Mouse (Mus musculus) embryo, embryonic 10 days (tissue): ENCODE measurements around the gene Zfp593.

Experiments used
- DNase-seq: peaks from one replicate; pipeline ENCODE4 v3.0.0-alpha.2; 2015; ENCODE audit warnings: low spot score

Gene Zfp593

DNA sequence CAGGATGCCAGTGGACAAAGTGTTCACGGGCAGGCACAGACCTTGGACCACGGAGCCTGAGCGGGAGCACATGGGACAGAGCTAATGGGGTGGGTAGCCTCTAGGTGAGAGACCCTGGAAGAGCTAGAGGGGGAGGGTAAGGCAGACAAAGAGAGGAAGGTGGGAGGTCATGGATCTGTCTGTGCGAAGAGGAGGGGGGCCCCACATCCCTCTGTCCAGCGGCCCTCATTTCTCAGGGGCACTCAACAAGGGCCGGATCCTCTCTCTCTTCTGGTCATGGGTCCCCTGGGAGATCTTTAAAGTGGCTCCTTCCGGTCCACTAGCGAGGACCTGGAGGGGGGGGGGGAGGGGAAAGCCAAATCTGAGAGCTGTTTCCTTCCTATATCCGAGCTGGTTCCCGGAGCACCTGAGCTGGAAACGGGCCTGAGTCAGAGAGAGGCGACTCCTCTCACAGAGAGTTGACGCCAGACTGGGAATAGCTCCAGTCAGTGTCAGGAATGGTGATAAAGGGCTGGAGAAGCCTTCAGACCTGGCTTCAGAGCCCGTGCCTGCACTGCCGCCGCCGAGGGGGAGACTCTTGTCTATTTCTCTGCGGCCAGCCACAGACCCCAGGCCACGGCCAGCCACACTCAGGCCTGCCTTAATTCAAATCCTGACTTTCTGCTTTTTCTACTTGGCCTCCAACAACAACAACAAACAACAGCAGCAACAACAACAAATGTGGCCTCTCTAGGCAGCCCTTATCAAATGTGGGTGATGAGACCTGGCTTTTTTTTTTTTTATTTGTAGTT, 11.2 kb upstream of the Zfp593 start:
- DNase-seq = peak; percentile 65

GRCm38 (mm10) chr4:134255854-134256253, 10.5 kb upstream of the Zfp593 start:
- DNase-seq = no peak

- no peak for DNase-seq
These were observed 9.4 kb upstream of the Zfp593 start for GRCm38 (mm10) chr4:134254835-134255234.

DNA sequence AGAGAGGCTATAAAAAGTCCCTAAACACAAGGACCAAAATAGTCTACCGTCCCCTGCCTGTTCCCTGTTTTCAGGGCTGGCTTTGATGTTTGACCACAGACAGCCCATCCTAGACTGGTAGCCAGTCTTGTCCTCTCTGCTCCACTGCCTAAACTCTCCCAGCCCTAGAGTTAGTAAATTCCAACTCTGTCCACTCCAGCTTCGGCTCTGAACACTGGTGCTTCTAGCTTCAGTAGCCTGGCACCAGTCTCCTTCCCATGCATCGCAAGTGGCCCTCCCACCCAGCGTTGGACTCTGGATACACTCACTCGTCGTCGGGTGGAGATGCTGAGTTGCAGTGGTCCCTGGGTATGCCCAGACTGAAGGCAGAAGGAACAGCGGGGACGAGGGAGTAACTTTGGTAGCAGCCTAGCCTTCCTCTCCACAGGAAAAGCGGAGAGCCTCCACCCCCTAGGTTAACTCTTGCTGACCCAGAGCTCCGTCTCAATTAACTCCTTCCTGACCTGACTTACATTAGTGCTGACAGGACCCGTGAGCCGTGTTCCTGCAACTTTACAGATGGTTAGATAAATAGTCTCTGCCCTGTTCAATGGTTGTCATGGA, 8.4 kb upstream of the Zfp593 start, which contains the start of gene Grrp1:
Grrp1 (minus strand) TSS at position 385 of the 603 bp plus-strand sequence.
- peak; percentile 75 for DNase-seq

GRCm38 (mm10) chr4:134252911-134253721, 7.7 kb upstream of the Zfp593 start:
- DNase-seq = peak; percentile 68

- peak; percentile 63 for DNase-seq
These were observed 6.9 kb upstream of the Zfp593 start for GRCm38 (mm10) chr4:134252131-134252910.

DNA sequence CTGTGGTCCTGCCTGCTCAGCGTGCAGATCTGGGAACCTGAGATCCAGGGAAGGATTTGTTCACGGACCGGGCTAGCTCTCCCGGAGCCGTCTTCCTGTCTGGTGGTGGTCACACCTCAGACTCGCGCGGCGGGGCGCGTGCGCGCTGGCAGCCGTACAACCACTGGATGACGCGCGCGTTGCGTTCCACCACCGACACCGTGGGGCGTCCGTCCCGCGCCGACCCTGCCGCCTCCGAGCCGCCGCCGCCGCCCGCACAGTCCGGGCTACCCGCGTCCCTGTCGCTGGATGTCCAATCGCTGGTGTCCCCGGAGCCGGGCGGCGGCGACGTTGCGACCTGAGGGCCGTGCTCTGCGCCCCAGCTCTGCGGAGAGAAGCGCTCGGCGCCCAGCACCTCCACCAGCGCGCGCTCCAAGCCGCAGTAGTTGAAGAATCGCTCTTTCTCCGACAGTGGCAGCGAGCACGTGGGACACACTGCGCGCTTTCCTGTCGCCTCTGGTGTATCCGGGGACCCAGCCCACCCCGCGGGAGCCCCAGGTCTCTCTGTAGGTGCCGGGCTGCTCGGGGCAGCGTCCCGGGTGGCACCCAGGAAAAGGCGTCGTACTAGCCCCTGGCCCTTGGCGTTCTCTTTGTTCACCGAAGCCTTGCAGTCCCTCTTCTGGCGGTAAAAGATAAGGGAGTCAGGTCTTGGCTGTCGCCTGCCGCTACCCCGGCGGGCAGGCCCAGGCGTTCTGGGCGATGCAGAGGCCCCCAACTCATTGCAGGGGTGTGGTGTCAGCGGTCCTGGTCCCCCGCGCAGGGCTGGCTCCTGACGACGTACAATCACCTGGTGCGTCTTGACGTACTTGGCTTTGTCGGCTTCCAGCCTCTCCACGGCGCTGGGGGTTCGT, 6.1 kb upstream of the Zfp593 start:
- DNase-seq = peak; percentile 62

- no peak for DNase-seq
These were observed 5.5 kb upstream of the Zfp593 start for GRCm38 (mm10) chr4:134250930-134251240.

DNA sequence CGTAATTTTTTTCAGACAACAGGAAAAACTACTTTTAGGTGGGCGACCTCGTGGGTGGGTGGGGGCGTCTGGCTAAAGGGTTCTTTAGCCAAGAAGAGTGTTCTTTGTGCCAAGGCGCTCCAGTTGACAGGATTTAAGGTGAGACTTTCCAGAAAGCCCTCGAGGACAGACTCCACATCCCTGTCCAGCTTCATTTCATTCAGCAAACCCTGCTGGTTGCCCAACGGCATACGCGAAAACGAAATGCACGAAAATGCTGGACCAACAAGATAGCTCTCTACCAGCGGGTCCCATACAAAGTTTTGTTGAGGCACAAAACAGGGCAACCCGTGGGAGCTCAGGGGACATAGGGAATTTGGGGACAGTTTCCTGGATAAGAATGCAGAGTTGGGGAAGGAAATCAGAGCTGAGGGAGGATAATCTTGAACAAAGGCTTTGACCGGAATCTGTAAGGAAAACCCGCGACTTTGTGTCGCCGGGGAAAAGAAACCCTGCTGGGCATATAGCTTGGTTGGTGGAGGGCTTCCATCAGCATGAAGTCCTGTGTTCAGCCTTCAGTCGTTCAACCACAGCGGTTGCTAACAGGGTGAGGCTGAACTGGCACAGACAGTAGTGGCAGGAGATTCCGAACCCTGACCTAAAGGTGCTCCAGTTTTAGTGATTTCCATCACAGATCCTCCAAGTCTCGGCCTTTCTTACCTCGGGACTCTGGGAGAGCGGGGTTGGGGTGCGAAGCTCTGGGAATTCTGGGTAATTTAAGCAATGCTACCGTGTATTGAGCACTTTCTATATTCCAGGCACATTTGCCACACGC, 4.9 kb upstream of the Zfp593 start:
- DNase-seq = no peak

DNA sequence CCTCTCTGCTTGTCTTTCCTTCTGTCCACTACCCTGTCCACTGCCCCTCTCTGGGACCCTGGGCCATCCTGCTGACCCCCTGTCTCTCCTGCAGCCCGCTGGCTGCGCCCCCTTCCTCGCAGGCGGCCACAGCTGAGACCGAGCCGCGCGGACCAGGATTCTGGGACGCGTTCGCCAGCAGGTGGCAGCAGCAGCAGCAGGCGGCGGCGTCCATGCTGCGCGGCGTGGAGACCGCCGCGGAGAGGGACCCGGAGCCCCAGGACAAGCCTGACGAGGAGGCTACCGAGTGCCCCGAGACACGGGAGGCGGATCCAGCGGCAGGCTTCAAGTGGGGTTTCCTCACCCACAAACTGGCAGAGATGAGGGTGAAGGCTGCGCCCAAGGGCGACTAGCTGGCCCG, 4.3 kb upstream of the Zfp593 start:
- peak; percentile 87 for DNase-seq

GRCm38 (mm10) chr4:134246719-134247258, 1.4 kb upstream of the Zfp593 start, which contains the start of gene Gm30191:
TSS of gene Gm30191 (plus strand) at chr4:134246935.
- no peak for DNase-seq

GRCm38 (mm10) chr4:134246256-134246655, 864 bp upstream of the Zfp593 start:
- DNase-seq = no peak

DNA sequence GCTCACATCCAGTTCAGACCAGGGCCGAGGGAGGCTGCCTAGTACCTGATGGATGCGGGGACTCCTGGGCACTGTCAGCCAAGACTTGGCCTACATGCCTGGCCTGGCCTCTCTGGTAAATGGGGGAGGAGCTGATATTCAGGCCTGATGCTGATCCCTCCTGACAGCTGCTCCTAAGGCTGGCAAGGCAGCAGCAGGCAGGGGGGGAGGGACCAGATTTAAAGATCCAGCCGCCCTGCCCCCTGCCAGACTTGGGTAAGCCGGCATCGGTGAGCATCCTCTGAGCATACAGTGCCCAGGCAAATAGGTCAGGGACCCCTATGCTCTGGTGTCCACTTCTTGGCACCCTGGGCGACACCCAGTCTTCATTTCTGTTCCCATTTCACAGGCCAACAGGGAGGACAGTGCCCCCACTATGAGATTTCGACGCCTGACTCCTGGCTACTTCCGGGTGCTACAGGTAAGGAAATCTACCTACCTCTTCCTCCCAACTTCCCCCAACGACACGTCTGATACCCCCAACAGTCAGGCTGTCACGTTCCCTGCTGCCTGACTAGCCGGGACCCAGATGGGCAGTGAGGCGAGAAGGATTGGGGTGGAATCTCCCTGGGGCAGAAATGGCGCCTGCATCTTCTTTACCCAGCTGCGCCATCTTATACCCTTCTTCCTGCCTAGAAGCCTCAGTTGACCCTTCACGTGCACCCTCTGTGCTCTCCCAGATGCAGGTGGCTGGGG, 1.7 kb downstream of the Zfp593 start, which contains the start of gene E130218I03Rik:
E130218I03Rik (plus strand) TSS at position 147 of the 735 bp plus-strand sequence.
- no peak for DNase-seq

DNA sequence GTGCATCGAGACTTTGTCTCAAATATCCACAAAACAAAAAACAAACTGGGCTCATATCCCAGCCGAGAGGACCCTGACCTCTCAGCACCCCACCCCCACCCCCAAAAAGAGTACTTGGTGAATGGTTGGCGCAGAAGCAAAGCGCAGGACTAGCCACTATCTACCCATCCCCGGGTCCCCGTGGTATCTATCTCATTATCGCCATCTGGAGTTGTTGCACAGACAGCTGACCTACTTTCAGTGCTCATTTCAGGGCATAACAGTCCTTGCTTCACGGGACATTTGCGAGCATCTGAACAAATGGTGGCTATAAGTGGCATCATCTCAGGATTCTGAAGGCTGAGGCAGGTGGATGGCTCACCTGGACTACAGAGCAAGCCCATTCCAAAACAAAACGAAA, 6.7 kb downstream of the Zfp593 start:
- DNase-seq = no peak

- DNase-seq = peak; percentile 35
These were observed 7.1 kb downstream of the Zfp593 start, which contains the start of gene Cnksr1 for GRCm38 (mm10) chr4:134238279-134238651. TSS of gene Cnksr1 (minus strand) at chr4:134238399.

DNA sequence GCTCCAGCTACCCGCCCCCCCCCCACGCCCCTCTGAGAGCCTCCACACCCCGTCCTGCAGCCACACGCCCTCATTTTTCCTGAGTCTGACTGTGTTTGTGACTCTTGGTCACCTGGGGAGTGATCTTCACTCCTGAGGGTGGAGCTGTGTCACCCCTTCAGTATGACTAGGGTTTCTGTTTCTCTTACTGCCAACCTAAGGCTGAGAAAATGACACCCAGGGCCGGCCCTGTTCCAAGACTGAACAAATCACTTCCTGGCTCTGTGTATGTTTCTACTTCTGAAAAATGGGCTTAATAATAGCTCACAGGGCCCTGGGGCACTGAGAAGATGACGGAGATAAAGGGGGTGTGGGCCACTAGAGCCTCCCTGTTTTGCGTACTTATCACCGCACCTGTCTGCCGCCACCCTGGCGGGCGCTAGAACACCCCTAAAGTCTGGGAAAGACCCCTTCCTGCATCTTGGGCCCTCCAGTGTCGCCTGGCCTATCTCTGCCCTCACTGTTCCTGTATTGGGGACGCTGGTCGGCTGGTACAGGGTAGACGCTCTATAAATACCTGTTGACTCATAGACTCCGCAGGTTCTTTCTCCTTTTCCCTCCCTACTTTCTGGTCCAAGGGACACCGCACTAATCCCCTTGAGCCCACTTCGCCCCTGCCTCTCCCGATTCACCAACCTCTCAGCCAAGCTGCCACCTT, 7.7 kb downstream of the Zfp593 start:
- no peak for DNase-seq

- DNase-seq = no peak
These were observed 10.5 kb downstream of the Zfp593 start for GRCm38 (mm10) chr4:134234876-134235275.

- DNase-seq = no peak
These were observed 15.0 kb downstream of the Zfp593 start for GRCm38 (mm10) chr4:134230431-134230830.
